Mouse (Mus musculus) hindlimb bud, embryonic 11.5 days (tissue): ENCODE results near the gene Nme4.
A peak's percentile ranks its signal among the peaks of the same experiment; 100 is the strongest.

ENCODE experiments used
- DNase-seq: peaks from one replicate; pipeline ENCODE4 v3.0.0-alpha.2; 2012; ENCODE audit warnings: low read depth, low spot score; ENCODE audit errors: extremely low spot score

Nme4 gene

GRCm38 (mm10) chr17:26068024-26068830 is 27.2 kb downstream of the Nme4 start:
- DNase-seq, result no peak

GRCm38 (mm10) chr17:26066488-26067020 is 28.8 kb downstream of the Nme4 start:
- DNase-seq, result no peak

- DNase-seq, result no peak
Observed at GRCm38 (mm10) chr17:26064916-26065315, 30.5 kb downstream of the Nme4 start.

GRCm38 (mm10) chr17:26057787-26058567 is 37.4 kb downstream of the Nme4 start:
- no peak for DNase-seq

- no peak for DNase-seq
Observed at GRCm38 (mm10) chr17:26057278-26057677, 38.1 kb downstream of the Nme4 start.

GRCm38 (mm10) chr17:26055164-26055563 is 40.2 kb downstream of the Nme4 start:
- DNase-seq, result no peak

GRCm38 (mm10) chr17:26054133-26054845 is 41.1 kb downstream of the Nme4 start:
- DNase-seq, result peak; percentile 62

- DNase-seq, result no peak
Observed at GRCm38 (mm10) chr17:26052706-26053105, 42.7 kb downstream of the Nme4 start.

- DNase-seq, result no peak
Observed at GRCm38 (mm10) chr17:26052074-26052473, 43.3 kb downstream of the Nme4 start.

- no peak for DNase-seq
Observed at GRCm38 (mm10) chr17:26048118-26048517, 47.3 kb downstream of the Nme4 start.

GRCm38 (mm10) chr17:26046253-26046997 is 49.0 kb downstream of the Nme4 start:
- no peak for DNase-seq

- DNase-seq, result no peak
Observed at GRCm38 (mm10) chr17:26045285-26045684, 50.1 kb downstream of the Nme4 start.

GRCm38 (mm10) chr17:26043249-26043636 is 52.2 kb downstream of the Nme4 start:
- no peak for DNase-seq

GRCm38 (mm10) chr17:26042599-26043248 is 52.7 kb downstream of the Nme4 start:
- no peak for DNase-seq
